In the genomic region with DNA sequence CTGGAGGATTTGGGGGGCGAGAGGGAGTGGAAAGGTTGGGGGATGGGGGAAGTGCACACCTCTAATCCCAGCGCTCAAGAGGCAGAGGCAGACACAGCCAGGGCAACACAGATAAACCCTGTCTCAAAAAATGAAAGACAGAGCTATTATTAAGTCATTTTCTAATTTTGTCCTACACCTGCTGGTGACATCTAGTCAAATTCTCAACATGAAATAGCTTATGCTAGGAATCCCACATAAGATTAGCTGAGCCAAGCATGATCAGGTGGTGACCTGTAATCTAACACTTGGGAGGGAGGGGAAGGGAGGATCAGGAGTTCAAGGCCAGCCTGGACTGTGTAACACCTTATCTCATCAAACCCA, we compare ENCODE assay signal across 8 mouse cellular contexts. TPM values are rescaled to one million over a fixed set of nuclear protein-coding genes. Genes with fewer than 3 reads are reported as not detected.
DNase-seq lines count a peak whose midpoint lies in the region; ATAC-seq and TF ChIP-seq lines count a peak whose summit lies in the region.

No protein-coding gene starts in this region.

- no peaks in the 10 kb centered on the region; the same call in 1 of the 2 replicates for H3K79me2 ChIP-seq in liver, adult 2 months (ENCODE audit: control insufficient read depth, insufficient read depth, low read length)

- 47% methylated on average over 2 of the region's 2 CpGs for WGBS in forebrain, embryonic 16.5 days
- WGBS in liver, adult 2 months = 42% methylated on average over 2 of the region's 2 CpGs
- WGBS in stomach, embryonic 15.5 days = 34% methylated on average over 2 of the region's 2 CpGs

- peaks cover 17% of the 10 kb centered on the region; the same call in 1 of the 2 replicates for H3K36me3 ChIP-seq in forebrain, embryonic 16.5 days (ENCODE audit: control insufficient read depth, insufficient read depth)
- H3K36me3 ChIP-seq in liver, adult 2 months (ENCODE audit: control insufficient read depth, insufficient read depth, low read length) = peaks cover 16% of the 10 kb centered on the region
- H3K36me3 ChIP-seq in stomach, embryonic 15.5 days = peaks cover 15% of the 10 kb centered on the region

- DNase-seq in heart, adult 11 months = peak; percentile 93
- DNase-seq in heart, postnatal 25 days (ENCODE audit: low spot score) = no peak
- peak; percentile 32 for DNase-seq in MEL-GATA-1-ER (ENCODE audit: extremely low read depth, low read depth)
- peak; percentile 55 for DNase-seq in liver, adult 2 months (ENCODE audit: extremely low read depth, low read depth, low spot score)
- DNase-seq in frontal cortex, postnatal 14 days (ENCODE audit: low spot score in 2 of 2) = no peak
- no peak for DNase-seq in adrenal gland, adult 2 months

- peak overlapping the region; percentile 94 for H3K4me3 ChIP-seq in forebrain, embryonic 16.5 days (replicated peaks; ENCODE audit: low read length)
- no peak overlapping the region for H3K4me3 ChIP-seq in liver, adult 2 months (ENCODE audit: insufficient read depth, low read depth, low read length)
- peak overlapping the region; percentile 98 for H3K4me3 ChIP-seq in stomach, embryonic 15.5 days (replicated peaks)

- peak overlapping the region; percentile 92 for H3K27ac ChIP-seq in forebrain, embryonic 16.5 days (ENCODE audit: low read length)
- H3K27ac ChIP-seq in liver, adult 2 months (replicated peaks; ENCODE audit: insufficient read depth, low read depth, low read length) = peak overlapping the region; percentile 77
- peak overlapping the region; percentile 97 for H3K27ac ChIP-seq in stomach, embryonic 15.5 days

- no peaks in the 10 kb centered on the region for H3K9me3 ChIP-seq in forebrain, embryonic 16.5 days (ENCODE audit: control insufficient read depth, low read length)
- no peaks in the 10 kb centered on the region for H3K9me3 ChIP-seq in stomach, embryonic 15.5 days

- no peak for TF ChIP-seq CTCF in liver, adult 2 months (IDR thresholded peaks at IDR 0.05; ENCODE audit: low read depth, low read length)

- H3K4me2 ChIP-seq in forebrain, embryonic 16.5 days (ENCODE audit: low read length) = peak overlapping the region; percentile 47
- peak overlapping the region; percentile 59 for H3K4me2 ChIP-seq in stomach, embryonic 15.5 days

- H3K9ac ChIP-seq in forebrain, embryonic 16.5 days (replicated peaks; ENCODE audit: low read depth, low read length) = peak overlapping the region; percentile 98; the same call in 1 of the 2 replicates
- no peak overlapping the region; the same call in 1 of the 2 replicates for H3K9ac ChIP-seq in liver, adult 2 months (ENCODE audit: low read depth, low read length)
- H3K9ac ChIP-seq in stomach, embryonic 15.5 days = no peak overlapping the region

- intact Hi-C loops in heart, postnatal 25 days (cut with DNase I) = loop anchor here (5.0 kb wide), 1 partner anchor 141 kb away; a partner anchor contains a TSS

- H3K27me3 ChIP-seq in forebrain, embryonic 16.5 days (replicated peaks; ENCODE audit: control insufficient read depth, insufficient read depth, low read length) = no peaks in the 10 kb centered on the region
- no peaks in the 10 kb centered on the region for H3K27me3 ChIP-seq in liver, adult 2 months (ENCODE audit: control insufficient read depth, insufficient read depth, low read length)
- H3K27me3 ChIP-seq in stomach, embryonic 15.5 days (replicated peaks) = no peaks in the 10 kb centered on the region

- TF ChIP-seq POLR2A in liver, adult 2 months (IDR thresholded peaks at IDR 0.05; ENCODE audit: extremely low read depth, insufficient read depth, low read length) = no peak

- peaks cover 25% of the 10 kb centered on the region for H3K4me1 ChIP-seq in forebrain, embryonic 16.5 days (replicated peaks; ENCODE audit: control insufficient read depth, insufficient read depth, low read length)
- H3K4me1 ChIP-seq in liver, adult 2 months (ENCODE audit: control insufficient read depth, insufficient read depth, low read length) = peaks cover 3% of the 10 kb centered on the region
- no peaks in the 10 kb centered on the region for H3K4me1 ChIP-seq in stomach, embryonic 15.5 days

- no peak for ATAC-seq in forebrain, embryonic 16.5 days
- no peak for ATAC-seq in stomach, embryonic 15.5 days (ENCODE audit: insufficient read depth, low FRiP score, low read depth)

RNA-seq across cellular contexts. Expression of a gene that starts 1.0 kb away (rescaled TPM):
- 10 to 100 TPM; 48.4 to 56.3 TPM for total RNA-seq in heart, postnatal 25 days (2021)
- 126 and 137 TPM in 2 replicates for polyA plus RNA-seq in forebrain, embryonic 16.5 days (2015; fragmentation: Nextera tagmentation; extraction: Ambion mirVana)
- total RNA-seq in liver, adult 2 months (2014; rRNA removed) = 23.0 and 28.3 TPM in 2 replicates
- polyA plus RNA-seq in liver, adult 2 months (2012; rRNA removed) = 21.3 and 30.1 TPM in 2 replicates
- 100 and 115 TPM in 2 replicates for polyA plus RNA-seq in stomach, embryonic 15.5 days (2015; fragmentation: Nextera tagmentation; extraction: Ambion mirVana)
- 100 to 1,000 TPM in 1 of 2 experiments, 10 to 100 TPM in 1; 48.2 to 114 TPM for total RNA-seq in adrenal gland, adult 2 months (2021)
- polyA plus RNA-seq in adrenal gland, adult 2 months (2012; rRNA removed) = 32.4 and 49.1 TPM in 2 replicates

Comparison
In these comparisons a context has a peak if more than half of its experiments do, and no peak if none do; other contexts are left out.
1. DNase-seq: peak in heart, adult 11 months (single experiment), MEL-GATA-1-ER (single experiment) and liver, adult 2 months (single experiment); none in heart, postnatal 25 days (single experiment), frontal cortex, postnatal 14 days (0 of 2) and adrenal gland, adult 2 months (single experiment).
2. Peak in every context shown above with its lines, with median percentiles within 50 percentile points of each other: H3K27ac ChIP-seq.